Mouse (Mus musculus) mouse trophoblast stem cell (cell line): ENCODE data around the gene Spon1.

ENCODE experiments used
- in situ Hi-C, 2 experiments: fragments of 300-500 bp; cut with MseI, MboI; formaldehyde crosslinking; loops; 2 replicates in 1 of 2; 3 replicates in 1 of 2; pipeline ENCODE4 v1.15.1; 2025

The Spon1 gene

DNA sequence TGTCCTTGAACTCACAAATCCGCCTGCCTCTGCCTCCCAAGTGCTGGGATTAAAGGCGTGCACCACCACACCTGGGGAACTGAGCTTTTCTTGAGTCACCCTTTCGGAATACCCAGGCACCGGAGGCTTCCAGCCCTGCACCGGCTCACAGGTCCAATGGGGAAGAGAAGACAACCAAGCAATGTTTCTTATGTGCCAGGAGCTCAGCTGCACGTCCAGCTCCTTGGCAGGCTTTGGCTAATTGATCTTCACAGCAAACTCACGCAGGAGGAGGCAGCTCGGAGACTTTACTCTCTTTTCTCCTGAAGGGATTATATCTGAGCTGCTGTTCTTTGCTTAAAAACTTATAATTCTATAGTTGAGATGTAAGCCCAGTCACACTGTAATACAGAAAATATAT, 73.6 kb downstream of the Spon1 start:
- in situ Hi-C loops: no loop called here

DNA sequence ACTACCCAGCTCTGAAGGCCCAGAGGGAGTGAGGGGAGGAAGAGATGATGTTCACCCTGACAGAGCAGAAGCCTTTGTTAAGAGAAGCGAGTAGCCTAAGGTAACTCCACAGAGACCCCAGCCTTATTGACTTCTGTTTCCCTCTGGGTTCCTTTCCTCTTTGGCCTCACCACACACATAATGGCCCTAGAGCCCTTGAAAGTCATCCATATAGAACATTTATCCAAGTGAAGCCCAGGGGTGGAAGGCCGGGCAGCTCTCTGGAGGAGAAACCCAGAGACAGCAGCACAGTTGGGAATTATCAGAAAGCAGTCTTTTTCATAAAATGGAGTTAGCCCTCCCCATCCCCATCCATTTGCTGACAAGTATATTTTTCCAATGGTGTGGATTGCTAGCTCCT, 75.7 kb downstream of the Spon1 start:
- in situ Hi-C loops: no loop called here

DNA sequence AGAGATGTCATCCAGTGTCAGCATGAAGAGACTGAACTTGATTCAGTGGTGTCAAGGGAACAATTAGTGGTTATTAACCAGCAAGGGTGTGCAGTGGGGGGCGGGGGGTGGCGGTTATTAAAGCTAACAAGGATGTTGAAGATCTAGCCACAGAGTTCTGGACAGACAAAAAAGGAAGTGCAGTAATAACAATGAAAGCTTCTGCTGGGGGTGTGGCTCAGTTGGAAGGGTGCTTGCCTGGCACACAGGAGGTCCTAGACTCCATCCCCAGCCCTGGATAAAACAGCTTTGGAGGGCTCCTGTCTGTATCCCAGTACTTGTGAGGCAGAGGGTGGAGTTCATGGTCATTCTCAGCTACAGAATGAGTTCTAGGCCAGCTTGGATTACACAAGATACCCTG, 77.4 kb downstream of the Spon1 start:
- in situ Hi-C loops: no loop called here

DNA sequence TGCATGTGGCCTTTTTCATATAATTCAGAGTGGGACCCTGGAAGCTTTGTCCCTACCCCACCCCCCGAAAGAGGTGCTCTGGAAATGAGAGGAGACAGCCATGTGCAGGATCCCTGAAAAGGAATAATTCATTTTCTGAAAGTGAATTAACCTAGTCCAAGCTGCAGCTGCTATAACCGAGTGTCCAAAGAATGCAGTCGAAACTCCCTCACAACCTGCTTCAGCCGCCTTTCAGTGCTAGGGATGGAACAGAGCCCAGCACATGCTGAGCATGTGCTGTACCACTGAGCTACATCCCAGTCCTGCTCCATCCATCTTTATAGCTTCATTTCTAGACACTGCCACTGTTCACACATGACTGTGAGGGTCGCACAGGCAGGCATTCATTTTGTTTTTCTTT, 79.4 kb downstream of the Spon1 start:
- in situ Hi-C loops: no loop called here

DNA sequence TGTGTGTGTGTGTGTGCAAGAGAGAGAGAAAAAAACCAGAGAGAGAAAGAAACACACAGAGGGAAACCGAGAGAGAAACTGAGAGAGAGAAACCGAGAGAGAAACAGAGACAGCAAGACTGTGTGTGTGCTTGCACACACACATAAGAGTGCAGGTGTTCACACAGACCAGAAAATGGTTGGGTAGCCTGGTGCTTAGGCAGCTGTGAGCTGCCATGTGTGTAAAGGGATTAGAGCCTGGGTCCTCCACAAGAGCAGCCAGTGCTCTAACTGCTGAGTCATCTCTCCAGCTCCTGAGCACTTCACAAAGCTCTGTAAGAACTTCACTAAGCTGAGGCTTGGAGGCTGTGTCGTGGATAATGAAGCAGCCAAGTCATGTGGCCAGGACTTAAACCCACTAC, 80.8 kb downstream of the Spon1 start:
- in situ Hi-C loops: no loop called here

DNA sequence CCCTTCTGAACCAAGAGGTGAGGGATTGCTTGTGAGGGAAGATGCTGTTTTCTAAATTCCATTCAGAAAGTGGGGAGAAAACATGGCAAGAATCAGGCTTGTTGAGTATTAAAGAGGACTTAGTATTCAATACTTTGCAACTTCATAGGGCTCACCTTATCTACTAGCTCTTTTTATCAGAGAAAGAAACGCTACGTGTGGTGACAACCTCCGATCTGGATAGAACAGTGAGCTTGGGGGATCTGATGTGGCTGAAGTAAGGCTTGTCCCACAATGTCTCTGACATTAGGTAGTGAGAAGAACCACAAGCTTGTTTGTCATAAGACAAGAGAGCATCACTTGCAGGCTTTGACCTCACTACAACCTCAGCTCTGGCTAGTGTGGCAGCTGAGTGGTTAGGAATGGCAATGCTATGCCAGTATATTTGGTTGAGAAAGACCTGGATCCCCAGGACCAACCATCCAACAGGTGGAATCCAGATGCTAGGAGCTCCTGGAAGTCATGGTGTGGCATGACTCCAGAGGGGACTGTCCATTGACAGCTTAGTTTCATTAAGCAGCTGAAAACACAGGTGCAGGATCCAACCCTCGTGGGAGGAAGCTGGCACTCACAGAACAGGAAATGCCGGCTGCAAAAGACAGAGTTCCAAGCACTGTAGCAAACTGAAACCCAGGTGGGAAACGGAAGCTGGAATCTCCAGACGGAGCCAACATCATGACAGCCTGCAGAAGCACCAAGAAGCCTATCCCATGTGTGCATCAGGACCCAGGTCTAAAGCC, 81.4 kb downstream of the Spon1 start:
- in situ Hi-C loops: no loop called here

DNA sequence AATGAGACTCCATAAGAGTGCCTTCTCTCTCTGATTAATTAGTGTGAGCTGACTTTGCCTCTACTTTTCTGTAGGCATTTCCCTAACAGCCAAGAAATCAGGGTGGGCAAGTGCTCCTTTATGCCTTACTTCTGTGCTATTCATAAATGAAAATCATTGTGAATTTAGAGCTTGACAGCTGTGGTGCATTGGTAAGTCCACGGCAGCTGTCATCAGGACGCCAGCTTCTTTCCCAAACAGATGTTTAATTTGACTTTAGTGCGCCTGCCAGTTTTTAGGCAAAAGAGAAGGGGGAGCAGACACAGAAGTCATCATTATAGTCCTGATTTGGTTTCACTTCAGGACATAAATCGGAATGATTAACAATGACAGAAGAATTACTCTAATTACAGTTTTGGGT, 84.6 kb downstream of the Spon1 start:
- in situ Hi-C loops: no loop called here

DNA sequence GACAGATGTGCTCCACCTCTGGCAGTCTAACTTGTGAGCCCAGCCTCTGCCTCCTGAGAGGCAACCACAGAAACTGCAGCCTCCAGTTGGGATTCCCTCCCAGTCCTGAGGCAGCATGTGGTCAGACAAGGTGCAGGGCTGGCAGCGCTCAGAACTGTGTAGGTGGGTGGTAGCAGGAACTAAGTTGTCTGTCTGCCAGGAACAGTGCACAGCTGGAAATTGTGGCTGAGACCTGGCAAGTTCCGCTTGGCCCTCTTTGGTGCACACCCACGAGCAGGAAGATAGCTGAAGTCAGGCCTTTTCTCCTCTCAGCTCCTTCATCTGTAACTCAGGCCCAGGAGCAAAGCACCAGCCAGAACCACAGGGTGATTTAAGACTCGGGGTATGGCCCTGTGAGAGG, 89.6 kb downstream of the Spon1 start:
- in situ Hi-C loops: no loop called here

DNA sequence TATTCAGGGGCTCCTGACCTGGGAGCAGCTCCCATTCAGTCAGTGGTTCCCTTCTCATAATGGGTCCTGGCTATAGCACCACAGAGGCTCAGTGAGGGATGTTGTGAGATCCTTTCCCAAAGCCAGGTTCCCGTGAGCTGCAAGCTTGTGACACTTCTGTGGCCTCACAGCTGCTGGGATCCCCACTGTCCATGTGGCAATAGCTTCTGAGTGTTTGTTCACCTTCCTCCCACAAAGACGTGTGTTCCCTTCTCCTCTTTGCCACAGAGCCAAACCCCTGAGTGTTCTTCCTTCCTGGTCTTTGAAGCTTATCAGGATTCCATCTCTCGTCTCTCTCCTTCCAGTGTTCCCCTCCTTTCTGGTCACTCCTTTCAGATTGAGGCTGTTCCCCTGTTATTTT, 90.3 kb downstream of the Spon1 start:
- in situ Hi-C loops: no loop called here

DNA sequence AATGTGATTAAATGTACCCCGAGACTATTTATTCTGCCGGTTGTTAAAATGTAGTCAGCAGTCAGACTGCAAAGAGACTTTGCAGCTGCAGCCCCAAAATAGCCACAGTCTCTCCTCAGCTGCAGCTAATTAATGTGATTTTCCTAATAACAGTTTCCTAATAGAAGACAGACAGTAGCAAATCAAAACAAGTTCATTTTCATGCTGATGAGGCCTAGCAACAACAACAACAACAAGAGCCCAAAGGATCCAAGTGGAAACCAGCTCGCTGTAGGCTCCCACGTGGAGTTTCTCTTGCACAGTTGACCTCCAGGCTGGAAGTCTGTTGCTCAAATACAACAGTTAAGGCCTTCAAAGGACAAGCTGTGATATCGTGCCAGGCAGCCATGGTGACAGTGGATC, 93.7 kb downstream of the Spon1 start:
- in situ Hi-C loops: no loop called here

DNA sequence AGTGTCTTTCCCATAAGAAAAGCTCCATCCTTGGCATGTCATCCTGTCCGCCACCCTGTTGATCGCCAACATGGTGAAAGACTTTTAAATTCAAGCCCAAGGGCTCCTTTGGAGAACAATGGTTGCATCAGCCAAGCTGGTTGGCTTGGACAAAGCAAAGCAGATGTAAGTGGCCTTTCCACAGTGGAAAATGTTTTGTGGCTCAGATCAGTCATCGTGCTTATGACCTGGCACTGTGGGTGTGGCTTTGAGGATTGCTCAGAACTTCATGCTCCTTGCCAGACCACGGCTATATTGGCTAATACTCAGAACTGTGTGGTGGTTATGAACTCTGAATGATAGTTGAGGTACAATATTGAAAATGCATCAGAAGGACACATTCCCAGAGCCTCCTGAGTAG, 96.2 kb downstream of the Spon1 start:
- in situ Hi-C loops: no loop called here

DNA sequence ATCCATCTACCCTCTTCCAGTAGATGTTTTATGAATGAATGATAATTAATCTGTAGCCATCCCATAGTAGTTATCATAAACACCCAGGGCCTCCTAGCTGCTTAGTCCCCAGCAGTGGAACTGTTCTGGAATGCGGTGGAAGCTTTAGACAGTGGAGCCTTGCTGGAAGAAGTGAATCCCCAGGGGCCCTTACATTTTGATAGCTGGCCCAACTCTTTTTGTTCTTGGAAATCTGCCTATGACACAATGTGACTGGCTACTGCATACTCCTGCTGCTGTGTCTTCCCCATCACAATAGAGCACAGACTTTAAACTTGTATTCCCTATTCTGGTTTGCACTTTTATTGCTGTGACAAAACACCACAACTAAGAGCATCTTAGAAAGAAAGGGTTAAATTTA, 107.0 kb downstream of the Spon1 start:
- in situ Hi-C loops: no loop called here

DNA sequence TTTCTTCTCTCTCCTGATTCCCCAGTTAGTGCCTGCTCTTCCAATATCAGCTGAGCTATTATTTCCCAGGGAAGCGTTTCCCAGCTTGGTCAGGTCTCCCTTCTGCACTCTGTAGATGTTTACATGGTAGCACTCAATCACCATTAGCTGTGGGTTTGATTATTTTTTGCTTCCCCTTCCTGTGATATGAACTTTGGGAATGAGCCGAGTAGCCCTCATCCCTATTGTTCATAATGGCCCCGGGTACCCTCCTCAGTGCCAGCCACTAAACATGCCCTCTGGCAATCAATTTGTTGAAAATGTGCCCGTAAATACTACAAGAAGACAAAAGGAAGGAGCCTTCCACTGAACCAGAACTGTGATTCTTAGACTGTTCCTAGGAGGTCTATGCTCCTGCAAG, 111.7 kb downstream of the Spon1 start:
- in situ Hi-C loops: no loop called here

DNA sequence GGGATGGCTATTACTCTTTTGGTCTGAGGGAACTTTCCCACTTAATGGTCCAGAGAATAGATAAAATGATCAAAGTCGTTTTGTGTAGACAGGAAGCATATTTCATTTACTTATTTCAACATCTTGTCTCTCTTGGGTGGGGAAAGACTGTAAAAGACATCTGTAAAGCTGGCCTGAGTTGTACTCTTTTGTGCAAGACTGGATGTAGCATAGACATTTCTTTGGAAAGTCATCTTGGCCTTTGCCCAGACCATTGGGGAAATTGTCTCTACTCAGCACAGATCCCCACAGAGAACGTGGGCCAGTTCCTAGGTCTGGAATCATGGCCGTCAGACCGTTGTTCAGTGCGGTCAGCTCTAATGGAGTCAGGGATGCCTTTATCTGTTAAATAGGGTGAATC, 112.1 kb downstream of the Spon1 start:
- in situ Hi-C loops: no loop called here

DNA sequence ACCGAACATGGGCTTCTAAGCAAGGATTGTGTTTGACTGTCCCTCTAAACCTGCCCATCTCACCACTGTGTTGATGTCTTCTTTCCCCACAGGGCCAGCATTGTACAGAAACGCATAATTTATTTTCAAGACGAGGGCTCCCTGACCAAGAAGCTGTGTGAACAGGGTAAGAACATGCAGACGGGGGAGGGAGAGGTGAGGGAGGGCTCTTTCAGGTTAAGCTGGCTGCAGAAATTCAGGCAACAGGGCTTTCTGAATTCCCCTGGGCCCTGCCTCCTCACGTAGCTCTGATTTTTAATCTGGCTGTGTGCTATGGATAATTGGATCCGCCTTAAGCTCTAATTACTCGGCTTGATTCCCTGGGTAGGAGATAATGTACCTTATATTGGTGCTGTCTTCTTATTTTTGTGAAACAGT, 113.3 kb downstream of the Spon1 start:
- in situ Hi-C loops: no loop called here

DNA sequence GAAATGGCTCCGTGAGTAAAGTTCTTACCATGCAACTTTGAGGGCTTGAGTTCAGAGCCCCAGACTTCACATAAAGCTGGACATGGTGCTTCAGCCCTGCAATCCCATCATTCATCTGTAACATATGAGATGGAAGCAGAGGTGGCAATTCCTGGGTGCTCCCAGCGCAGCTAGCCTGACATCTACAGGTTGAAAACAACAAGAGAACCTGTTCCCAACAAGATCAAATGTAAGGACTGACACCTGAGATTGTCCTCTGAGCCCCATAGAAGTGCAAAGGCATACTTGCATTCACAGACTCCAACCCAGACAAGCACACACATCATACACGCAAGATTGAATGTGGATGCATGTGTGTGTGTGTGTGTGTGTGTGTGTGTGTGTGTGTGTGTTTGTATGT, 114.2 kb downstream of the Spon1 start:
- in situ Hi-C loops: no loop called here

DNA sequence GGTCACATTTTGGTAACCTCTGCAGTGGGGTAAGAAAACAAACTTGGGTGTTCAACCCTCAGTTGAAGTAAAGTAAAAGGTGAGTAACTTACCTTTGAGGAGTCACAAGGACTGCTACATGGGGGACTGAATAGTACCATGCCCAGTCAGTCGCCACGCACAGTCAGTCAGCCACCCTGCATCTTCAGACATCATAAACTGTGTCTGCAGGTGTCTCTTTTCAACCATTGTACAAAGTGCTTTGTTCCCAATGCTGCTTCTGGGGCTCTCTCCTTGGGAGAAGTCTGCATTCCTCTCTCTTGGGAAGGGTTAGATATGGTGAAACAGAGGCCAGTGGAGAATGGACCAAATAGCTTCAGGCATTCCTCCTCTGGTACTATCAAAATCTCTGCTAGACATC, 125.0 kb downstream of the Spon1 start:
- in situ Hi-C loops: no loop called here

DNA sequence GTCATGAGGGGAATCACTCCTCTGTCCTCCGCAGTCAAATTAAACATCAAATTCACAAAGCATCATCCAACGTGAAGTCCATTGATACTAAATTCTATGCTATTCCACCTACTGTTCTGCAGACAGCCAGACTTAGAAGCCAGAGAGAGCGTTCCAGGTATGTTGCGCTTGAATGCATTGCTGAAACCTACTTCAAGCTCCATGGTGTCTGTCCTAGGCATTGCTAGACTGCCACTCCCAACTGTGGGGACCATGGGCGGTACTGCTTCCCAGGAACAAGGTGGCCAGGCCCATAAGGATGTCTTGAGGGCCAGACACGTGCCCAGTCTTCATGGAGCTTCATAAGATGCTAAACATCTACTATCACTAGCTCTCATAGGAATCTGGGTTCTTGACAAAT, 125.7 kb downstream of the Spon1 start:
- in situ Hi-C loops: no loop called here

DNA sequence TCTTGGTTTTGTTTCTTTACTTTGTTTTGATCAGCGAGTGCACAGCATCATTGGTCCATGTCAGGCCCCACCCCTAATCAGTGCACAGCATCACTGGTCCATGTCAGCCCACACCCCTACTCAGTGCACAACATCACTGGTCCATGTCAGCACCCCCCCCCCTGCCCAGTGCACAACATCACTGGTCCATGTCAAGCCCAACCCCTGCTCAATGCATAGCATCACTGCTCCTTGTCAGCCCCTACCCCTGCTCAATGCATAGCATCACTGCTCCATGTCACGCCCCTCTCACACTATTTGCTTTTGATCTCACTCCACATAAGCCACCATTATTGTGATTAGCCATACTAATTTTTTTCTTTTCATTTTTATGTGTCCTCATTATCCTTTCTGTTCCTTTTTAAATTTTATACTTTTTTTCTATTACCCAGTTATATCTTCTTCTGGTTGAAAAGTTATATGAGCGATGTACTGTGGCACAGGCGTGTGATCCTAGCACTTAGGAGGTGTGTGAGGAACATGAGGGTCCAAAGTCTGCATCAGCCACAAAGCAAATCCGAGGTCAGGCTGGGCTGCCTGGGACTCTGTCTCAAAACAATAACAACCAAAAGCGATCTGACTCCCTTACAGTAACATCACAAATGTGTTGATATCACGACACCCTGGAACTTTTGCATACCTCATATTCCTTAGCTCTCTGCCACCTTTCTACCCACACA, 128.3 kb downstream of the Spon1 start:
- in situ Hi-C loops: no loop called here

DNA sequence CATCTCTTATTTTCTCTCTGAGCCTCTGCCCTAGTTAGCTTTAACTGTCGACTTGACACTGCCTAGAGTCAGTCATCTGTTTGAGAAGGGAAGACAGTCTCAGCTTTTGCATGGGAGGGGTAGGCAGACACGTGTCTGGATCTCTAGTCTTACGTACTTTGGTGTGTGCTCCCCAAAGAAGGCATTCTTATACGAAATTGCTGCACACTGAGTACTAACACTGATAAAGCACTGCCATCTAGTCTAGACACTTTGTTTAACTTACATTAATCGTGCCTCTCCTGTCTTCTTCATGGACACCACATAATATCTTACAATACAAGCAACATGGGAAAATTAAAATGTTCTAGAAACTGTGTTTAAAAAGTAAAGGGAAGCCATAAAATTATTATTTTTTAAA, 129.5 kb downstream of the Spon1 start:
- in situ Hi-C loops: no loop called here

DNA sequence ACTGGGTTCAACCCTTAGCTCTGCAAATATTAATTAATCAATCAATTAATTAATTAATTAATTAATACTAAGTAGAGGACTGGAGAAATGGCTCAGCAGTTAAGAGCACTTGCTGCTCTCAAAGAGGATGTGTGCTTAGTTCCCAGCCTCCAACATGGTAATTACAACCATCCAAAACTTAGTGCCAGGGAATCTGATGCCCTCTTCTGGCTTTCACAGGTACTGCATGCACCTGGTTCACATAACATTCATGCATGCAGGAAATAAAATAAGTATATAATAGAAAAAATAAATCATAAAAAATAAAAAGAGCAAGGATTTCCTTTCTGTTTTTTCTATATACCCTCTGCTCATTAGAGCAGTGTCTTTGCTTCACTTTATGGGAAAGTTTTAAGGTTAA, 132.6 kb downstream of the Spon1 start:
- in situ Hi-C loops: no loop called here

DNA sequence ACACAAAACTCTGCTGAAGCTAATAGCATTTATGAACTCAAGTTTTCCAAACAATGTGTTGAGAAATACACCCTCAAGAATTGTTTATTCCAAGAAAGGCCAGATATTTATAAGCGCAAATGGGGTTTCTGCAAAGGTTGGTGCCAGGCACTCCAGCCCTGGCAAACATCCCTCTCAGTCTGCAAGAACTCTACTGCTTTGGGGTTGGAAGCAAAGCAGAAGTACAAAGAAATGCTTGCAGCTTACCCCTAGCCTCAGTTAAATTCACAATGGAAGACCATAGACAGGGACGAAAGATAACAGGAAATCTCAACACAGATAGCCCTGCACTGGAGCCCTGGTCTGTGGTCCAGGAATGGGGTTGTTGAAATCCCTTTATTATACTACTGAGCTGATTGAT, 135.7 kb downstream of the Spon1 start:
- in situ Hi-C loops: no loop called here

DNA sequence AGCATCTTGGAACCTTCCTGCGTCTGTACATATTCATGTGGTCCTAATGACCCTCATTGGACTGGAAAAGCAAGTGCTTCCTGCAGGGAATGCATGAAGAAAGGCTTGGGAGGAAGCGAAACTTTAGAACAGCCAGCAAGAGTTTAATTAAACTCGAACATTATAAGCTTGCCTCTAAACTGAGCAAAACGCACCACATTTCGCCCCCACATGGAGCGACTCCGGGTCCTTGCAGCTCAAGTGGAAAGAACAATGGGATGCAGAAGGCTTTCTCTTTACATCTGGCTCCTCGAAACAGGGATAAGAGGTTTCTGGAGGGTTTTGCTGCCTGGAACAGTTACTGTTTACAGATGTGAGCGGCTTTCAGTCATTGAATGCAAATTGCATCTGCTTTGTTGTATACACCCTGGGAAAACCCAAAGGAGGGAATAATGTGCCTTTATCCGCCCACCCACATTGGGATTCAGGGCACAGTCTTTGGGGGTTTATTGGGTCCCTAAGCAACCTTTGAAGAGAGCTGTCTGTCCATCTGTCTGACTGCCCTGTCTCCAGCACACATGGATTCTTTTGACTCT, 136.2 kb downstream of the Spon1 start:
- in situ Hi-C loops: no loop called here
